Mouse (Mus musculus): ENCODE data around the gene Ifnl3.
"Not testable (repeated sequence)": the region's sequence is repeated elsewhere in the genome, so short reads cannot be mapped to it uniquely, and the experiment has no call there.

The Ifnl3 gene

DNA sequence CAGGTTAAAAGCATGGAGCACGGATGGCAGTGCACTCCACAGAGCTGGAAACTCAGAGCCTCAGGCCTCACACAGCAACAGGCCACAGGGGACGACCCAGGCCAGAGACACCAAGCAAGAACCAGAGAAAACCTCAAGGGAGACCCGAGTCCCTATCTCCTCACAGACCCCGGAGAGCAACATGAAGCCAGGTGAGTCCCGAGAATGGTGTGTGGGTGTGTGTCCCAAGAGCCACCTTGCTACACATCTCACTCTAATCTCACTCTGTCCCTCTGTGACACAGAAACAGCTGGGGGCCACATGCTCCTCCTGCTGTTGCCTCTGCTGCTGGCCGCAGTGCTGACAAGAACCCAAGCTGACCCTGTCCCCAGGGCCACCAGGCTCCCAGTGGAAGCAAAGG lies at the start of gene Ifnl3:
TSS of gene Ifnl3 (plus strand) at position 301 of the 400 bp plus-strand sequence.
- not testable (repeated sequence) for DNase-seq (ENCODE audit: low spot score)

DNA sequence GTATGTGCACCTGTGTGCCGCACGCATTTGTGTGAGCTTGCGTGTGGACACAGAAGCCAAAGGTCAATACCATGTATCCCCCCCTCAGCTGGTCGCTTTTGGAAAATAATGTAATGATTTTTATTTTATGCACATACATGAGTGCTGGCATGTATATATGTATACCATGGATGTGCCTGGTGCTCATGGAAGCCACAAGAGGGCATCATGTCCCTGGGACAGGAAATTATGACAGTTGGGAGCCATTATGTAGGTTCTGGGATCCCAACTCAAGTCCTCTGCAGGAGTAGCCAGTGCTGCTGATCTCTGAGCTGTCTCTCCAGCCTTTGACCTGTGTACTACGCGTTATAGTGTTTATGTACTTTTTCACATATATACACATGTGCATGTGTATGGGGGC lies 46.4 kb upstream of the Ifnl3 start:
- no peak for DNase-seq (ENCODE audit: low spot score)

DNA sequence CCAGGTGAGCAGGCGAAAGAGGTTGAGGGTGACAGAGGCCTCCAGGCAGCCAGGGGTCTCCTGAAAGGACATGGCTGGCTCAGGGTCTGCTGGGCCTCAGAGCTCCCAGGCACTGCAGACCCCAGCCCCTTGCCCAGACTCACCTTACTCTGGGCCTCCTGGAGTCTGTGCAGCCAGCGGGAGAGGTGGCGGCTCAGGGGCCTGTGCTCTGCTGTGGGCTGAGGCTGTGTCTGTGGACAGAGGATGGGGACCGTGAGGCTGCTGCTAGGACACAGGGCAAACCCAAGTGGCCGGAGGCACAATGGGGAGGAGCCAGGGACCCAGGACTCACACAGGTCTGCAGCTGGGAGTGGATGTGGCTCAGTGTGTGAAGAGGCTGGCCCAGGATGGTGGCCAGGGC lies 45.3 kb upstream of the Ifnl3 start:
- DNase-seq (ENCODE audit: low spot score), result no peak

DNA sequence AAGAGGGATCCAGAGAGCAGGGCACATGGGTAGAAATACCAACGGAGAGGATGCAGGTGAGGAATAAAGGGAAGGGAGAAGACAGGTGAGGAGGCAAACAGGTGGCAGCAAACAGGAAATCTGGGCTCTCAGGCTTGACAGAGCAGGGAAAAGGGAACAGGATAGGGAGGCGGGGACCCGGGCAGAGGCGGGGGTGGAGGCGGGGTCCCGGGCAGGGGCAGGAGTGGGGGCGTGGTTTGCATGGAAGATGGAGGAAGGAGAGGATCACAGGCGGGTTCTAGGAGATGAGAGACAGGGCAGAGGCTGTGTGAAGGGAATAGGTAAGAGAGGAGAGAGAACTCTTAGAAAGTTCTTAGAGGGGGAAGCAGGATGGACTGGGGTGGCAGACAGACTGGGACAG lies 43.8 kb upstream of the Ifnl3 start:
- DNase-seq (ENCODE audit: low spot score), result no peak

DNA sequence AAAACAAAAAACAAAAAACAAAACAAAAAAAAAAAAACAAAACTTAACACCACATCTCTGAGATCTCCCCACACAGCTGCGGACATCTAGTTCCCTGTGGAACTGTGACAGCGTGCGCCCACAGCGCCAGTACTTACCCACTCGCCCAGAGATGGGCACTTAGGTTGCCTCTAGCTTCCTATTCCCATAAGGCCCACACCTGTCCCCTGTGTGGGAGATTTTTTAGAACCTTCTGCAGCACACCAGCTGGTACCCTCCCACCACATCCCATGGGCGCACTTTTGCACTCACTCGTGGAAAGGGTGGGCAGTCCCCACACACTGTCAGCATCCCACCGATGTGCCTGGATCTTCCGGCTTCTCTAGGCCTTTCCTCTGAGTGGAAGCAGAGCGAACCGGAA lies 39.8 kb upstream of the Ifnl3 start:
- DNase-seq (ENCODE audit: low spot score), result no peak

DNA sequence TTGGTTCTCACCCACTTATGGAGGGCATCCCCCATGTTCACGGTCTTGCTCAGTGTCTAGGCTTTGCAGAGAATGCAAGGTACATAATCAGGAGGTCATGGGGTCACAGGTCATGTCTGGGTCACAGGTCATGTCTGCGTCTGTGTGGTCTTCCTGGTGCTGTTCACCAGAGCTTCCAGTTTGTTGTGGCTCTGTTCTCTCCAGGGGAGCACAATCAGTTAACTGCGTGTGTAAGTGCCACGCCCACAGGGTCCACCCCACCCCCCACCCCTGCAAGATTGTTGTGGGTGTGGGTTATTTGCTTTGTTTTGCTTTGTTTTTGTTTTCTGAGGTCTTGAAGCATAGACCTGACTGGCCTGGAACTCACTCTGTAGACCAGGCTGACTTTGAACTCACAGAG lies 38.4 kb upstream of the Ifnl3 start:
- DNase-seq (ENCODE audit: low spot score), result no peak

DNA sequence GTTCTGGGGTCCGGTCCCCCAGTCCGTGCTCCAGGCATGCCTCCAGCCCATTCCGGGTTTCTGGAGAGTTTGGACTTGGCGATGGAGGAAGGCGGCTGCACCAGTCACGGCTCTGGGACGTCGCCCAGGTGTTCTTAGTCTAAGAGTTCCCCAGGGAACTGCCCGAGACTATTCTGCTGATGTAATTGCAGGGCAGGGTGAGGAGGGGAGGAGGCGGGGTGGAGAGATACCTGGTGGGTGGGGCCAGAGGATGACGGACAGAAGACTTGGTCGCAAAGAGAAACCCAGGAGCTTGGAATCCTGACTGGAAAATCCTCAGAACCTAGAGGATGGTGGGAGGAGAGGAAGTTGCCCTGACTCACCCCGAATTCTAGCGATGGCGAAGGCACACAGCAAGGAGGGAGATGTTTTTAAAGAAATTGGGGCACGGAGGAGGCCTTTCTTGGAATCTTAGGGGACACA lies 34.6 kb upstream of the Ifnl3 start:
- DNase-seq (ENCODE audit: low spot score), result no peak

DNA sequence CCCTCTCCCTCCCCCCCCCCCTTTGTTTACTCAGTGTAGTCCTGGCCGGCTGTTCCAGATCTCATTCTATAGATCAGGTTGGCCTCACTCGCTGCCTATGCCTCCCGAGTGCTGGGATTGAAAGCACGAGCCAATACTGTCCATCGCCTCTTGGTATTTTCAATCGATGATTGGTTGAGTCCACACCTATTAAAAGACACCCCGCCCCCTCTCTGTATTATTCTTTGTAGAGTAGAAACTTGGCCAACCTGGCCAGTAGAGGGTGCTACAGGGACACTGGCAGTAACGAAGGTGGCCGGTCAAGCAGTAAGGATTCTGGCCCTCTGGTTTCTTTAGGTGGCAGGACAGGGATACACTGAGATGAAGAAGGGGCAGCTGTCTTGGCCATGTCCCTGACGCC lies 32.2 kb upstream of the Ifnl3 start:
- no peak for DNase-seq (ENCODE audit: low spot score)

DNA sequence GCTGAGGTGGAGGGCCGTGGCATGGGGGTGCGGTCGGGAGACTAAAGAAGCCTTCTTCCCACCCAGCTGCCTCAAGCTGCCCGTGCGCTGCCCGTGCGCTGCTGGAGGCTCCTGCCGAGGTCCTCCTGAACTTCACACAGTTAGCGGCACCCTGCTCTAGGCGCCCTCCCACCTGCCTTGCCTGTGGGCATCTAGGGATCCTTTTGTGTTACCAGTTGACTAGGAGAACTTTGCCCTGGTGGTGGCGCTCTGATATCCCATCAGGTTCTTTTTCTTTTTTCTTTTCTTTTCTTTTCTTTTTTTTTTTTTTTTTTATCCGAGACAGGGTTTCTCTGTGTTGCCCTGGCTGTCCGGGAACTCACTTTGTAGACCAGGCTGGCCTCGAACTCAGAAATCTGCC lies 31.7 kb upstream of the Ifnl3 start:
- no peak for DNase-seq (ENCODE audit: low spot score)

DNA sequence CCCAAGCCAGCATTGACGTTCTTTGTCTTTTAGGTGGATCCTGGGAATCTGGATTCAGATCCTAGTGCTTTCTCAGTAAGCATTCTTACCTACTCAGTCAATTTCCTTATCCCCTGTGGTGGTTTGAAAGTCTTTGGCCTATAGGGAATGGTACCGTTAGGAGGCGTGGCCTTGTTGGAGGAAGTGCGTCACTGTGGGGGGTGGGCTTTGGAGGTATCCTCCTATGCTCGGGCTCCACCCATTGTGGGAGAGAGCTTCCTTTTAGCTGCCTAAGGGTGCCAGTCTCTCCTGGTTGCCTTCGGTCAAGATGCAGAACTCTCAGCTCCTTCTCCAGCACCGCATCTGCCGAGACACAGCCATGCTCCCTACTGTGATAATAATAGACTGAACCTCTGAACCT lies 30.3 kb upstream of the Ifnl3 start:
- DNase-seq (ENCODE audit: low spot score), result no peak

DNA sequence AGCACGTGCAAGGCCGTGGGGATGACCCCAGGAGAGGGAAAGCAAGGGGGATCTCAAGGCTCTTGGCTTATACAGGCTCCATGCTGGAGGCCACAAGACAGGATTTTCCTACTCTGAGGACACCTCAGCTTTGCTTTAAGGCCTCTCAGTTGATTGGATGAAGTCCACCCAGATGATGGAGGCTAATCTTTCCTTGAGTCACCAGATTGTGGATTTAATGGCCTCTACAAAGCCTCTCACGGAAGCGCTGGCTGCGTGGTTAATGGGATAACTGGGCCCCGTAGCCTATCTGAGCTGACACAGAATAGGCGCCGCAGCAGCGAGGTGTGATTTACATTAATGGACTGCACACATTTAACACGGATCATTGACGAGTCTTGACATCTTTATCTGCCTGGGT lies 27.2 kb upstream of the Ifnl3 start:
- no peak for DNase-seq (ENCODE audit: low spot score)

DNA sequence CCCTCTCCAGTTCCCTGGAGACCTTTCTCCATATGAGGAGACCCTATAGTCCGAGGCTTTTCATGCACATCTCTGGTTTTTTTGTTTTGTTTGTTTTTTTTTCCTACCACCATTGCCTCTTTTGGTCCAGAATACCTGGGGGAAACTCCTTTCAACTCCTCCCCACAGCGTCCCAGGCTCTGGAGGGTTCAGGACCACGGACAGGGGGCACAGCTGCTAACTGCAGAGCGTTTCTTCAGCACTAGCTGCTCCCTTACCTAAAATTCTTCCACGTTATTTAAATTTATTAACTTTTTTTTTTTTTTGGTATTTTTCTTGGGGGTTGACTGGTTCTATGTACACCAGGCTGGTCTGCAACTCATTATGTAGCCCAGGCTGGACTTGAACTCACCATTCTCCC lies 17.1 kb upstream of the Ifnl3 start:
- DNase-seq (ENCODE audit: low spot score), result no peak

DNA sequence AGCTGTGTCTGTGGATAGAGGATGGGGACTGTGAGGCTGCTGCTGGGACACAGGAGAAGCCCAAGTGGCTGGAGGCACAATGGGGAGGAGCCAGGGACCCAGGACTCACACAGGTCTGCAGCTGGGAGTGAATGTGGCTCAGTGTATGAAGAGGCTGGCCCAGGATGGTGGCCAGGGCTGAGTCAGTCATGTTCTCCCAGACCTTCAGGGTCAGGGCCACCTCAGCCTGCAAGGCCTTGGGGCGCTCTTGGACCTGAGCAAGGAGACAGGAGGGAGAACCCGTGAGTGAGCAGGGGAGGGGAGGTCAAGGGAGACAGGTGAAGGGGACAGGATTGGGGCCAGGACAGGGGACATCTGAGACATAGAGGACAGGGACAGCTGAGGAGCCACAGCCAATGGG lies 13.5 kb upstream of the Ifnl3 start:
- DNase-seq (ENCODE audit: low spot score), result not testable (repeated sequence)

DNA sequence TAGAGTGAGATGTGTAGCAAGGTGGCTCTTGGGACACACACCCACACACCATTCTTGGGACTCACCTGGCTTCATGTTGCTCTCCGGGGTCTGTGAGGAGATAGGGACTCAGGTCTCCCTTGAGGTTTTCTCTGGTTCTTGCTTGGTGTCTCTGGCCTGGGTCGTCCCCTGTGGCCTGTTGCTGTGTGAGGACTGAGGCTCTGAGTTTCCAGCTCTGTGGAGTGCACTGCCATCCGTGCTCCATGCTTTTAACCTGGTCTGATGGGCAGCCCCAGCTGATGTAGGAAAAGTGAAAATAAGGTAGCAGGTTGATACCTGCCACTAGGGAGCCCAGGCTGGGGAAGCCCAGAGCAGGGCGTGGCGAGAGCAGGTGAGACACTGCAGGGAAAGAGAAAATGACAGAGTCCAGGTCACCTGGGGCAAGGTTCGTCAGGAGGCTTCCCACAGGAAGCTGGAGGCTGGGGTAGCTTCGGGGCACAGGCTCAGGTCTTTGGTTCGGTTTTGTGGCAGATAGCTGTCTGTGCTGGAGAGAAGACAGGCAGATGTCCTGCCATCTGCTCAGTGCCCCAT lies 12.1 kb upstream of the Ifnl3 start, which contains the start of gene Ifnl2:
TSS of gene Ifnl2 (minus strand) at position 51 of the 570 bp plus-strand sequence.
- not testable (repeated sequence) for DNase-seq (ENCODE audit: low spot score)

DNA sequence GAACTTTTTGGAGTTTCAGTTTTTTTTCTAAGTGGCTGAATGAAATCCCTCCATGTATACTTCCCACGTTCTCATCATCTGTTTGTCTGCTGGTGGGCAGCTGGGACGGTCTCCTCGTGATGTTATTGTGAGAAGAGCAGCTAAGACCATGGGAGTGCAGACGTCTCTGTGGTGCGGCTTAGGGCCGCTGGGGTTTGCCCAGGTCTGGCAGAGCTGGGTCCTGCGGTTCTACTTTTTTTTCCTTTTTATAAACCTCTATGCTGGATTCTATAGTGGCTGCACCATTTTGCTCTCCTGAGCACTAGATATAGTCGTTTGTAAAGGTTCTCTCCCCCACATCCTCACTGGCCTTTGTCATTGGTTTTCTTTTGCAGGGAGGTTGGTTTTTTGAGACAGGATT lies 11.2 kb upstream of the Ifnl3 start:
- no peak for DNase-seq (ENCODE audit: low spot score)

DNA sequence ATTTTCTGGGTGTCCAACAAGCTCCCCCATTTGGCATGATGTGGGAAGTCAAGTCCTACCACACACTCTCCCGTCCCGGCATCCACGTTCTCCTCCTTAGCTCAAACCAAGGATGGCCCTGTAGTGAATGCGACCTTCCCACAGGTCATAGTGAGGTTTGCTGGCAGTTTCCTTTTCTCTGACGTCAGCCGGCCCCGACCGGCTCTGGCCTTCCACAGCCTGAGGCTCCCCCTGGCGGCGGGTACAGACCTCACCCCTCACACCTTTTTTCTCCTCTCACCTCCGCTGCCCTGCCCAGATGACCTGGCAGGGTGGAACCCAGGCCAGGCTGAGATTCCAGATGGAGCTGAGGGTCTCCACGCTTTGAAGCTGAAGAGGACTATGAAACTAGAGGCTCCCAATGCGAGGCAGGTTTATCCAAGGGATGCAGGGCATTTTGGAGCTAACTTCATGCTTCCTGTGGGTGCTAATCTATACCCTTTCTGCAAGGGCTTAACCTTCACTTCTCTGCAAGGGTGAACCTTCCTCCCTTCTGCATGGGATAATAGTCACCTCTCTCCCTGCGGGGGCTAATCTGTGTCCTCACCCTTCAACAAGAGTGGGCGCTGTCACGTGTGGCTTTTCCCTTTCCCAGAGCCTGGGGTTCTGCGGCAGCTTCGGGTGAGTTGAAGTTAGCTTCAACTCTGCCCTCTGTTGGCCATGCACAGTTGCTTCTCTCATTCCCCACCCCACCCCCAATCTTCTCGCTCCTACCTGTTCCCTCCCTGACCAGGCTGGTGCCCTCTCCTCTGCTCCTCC lies 5.5 kb downstream of the Ifnl3 start:
- DNase-seq (ENCODE audit: low spot score), result peak; percentile 36

DNA sequence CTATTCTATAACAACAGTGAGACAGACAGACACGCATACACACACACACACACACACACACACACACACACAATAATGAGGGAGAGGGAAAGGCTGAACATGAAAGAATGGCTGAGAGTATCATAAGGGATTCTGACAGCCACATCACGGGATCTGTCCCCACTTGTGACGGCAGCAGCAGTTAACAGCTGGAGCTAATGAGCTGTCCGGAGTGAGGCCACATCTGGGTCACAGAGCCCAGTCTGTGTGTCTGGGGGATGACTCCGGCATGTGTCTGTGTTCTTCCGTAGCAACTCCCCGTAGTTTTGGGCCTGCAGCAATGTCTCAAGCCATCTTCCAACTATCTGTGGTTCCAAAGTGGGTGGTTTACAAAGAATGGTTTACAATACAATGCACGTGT lies 9.4 kb downstream of the Ifnl3 start:
- DNase-seq (ENCODE audit: low spot score), result no peak

DNA sequence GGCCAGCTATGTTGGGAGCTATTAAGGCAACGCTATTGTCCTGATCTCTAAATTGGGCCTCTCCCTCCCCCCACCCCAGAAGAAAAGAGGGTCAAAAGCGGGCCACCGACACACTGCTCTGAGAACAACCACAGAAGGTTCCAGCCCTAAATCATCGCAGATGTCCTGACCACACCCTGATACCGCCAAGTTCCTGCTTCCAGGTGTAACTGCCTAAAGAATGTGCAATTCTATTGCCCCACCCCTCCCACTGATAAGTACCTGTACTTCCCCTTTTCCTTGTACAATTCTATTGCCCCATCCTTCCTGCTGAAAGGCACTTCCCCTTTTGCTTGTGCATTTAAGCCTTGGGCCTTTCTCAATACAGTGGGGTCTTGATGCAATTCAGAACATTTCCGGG lies 16.2 kb downstream of the Ifnl3 start:
- DNase-seq (ENCODE audit: low spot score), result not testable (repeated sequence)

DNA sequence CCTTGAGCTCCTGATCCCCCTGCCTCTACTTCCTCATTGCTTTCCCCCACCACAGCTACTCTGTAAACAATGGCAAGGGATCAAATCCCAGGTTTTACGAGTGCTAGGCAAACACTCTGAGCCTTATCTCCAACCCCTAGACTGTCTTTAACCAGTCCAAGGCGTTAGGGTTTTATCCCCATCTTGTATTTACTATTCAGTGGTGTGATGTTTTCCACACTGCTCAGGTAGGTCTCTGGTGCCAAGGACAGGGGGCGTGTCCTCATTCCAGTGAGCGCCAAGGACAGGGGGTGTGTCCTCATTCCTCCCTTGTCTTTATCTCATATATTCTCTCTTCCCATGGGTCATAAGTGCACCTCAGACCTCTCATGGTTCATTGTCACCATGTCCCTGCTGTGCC lies 17.9 kb downstream of the Ifnl3 start, which contains the start of gene Sycn:
TSS of gene Sycn (plus strand) at position 360 of the 400 bp plus-strand sequence.
- no peak for DNase-seq (ENCODE audit: low spot score)

DNA sequence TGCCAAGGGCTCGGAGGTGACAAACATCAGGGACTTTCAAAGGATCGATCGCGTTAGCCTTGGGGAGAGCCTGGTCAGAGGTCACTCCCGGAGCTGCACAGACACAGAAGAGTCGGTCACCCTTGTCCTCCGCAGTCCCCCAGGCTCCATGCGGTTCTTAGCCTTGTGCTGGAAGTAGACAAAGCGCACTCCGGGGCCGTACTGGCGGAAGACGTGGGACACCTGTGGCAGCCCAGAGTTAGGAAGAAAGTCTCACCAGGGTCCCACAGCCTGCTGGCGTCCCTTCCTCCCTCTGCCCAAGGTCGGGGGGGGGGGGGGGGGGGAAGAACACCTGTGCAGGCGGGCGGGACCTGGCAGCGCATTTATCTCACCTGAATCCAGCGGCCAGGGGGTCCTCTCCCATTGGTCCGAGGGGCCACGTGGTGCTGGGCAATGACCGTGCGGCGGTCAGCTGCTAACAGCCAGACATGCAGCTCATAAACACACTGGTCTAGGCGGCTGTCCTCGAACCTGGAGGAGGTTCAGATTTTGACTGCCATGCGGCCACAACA lies 21.5 kb downstream of the Ifnl3 start:
- no peak for DNase-seq (ENCODE audit: low spot score)

DNA sequence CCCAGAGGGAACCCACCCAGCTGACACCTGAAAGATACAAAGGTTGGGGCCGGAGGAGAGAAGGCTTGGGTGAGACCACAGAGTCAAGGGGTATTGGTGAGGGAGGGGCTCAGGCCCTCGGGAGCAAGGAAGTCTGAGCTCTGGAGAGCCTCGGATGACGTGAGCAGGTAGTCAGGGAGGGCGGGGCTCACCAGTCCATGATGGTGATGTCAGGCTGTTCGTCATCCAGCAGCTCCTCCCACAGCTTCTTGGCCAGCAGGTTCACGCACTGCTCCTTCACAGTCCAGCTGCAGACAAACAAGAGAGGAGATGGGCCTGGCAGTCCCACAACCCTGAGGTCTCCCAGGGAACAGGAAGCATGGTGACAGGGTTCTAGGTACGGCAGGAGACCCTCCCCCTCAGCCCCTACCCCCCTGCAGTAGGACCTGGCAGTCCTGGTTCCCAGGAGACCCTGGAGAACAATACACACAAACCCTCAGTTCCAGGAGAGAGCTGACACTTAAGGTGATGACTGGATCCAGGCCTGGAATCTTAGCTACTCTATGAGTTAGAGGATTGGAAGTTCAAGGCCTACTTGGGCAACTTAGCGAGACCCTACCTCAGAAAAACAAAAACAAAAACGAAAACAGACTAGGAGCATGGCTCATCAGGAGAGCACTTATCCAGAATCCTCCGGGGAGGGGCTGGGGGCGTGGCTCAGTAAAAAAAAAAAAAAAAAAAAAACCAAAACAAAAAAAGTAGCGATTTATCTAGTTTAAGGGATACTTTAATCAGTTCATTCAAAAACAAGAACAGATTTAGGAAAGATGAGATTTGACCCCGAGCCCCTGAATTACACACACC lies 22.6 kb downstream of the Ifnl3 start:
- DNase-seq (ENCODE audit: low spot score), result no peak

DNA sequence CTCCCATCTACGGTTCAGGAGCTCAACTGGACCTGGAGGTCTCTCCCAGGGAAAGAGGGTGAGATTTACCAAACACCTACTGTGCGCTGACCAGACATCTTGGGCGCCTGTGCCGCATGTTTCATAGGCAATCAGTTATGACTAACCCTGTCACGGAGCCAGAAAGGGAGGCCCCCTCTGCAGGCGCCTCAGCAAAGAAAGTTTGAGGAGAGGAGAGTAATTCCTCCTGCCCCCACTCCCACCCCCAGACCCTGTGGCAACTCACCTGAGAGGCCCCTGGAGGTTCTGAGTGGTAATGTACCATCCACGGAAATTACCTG lies 23.2 kb downstream of the Ifnl3 start:
- no peak for DNase-seq (ENCODE audit: low spot score)

DNA sequence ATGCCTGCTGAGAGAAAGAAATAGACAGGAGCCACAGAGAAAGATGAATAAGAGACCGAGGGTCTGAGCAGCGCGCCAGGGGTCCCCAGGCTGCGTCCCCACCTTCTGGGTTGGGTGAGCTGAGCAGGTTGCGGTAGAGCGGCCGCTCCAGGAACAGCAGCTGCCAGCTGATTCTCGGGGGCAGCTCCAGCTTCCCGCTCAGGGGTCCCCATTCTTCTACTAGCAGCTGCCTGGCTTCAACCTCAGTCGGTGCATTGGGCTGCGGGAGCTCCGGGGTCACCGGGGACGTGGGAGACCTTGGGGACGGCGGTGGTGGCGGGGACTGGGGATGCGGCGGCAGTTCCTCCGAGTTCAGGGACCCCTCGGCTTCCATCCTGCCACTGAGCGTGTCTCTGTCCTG lies 24.0 kb downstream of the Ifnl3 start:
- no peak for DNase-seq (ENCODE audit: low spot score)
